Mouse (Mus musculus) small intestine, adult 2 months (tissue): ENCODE measurements at regions not wholly inside any gene's neighbourhood (a gene's known extent, or its start where the extent isn't known, plus 50 kb on each side); places are given as distances from the start of the nearest gene placed in this dataset.

Experiments used
- CTCF ChIP-seq: fragments of 200-500 bp; IDR thresholded peaks from 2 replicates; pipeline ENCODE4 v1.5.1; 2012; ENCODE audit warnings: low read depth, mild to moderate bottlenecking, control low read depth, inconsistent platforms, low read length, moderate library complexity, mixed read lengths; ENCODE audit not compliant: insufficient replicate concordance, insufficient read length; ENCODE audit errors: extremely low read depth
- POLR2A ChIP-seq: fragments of 200-500 bp; IDR thresholded peaks from 2 replicates; pipeline ENCODE4 v1.6.1; 2012; ENCODE audit warnings: low read depth, mild to moderate bottlenecking, control low read depth, inconsistent platforms, low read length, moderate library complexity

DNA sequence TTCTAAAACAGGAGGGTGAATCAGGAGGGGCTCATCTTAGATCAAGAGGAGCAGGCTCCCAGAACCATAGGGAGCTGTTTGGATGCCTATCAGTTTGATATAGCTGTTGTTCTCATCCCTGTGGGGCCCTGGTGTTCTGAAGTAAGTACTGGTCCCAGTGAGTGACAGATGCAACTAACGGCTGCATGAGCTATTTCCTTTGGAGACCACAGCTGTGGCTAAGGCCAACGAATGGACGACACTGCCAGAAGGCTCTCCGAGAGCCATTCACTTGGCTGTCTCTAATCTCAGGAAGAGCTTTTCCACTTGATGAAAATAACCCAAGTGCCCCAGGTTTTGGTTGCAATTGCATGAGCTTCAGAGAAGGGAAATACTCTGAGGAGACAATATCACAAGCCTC is 386.8 kb downstream of the Bcl11a start:
- no peak for TF ChIP-seq POLR2A
- no peak for TF ChIP-seq CTCF
